Mouse (Mus musculus) spleen, postnatal 10 days (tissue): ENCODE results near the gene Slc1a2.

Experiments used
- DNase-seq, 2 experiments: peaks; one replicate each; pipeline ENCODE4 v3.0.0; 2021 to 2022; ENCODE audit warnings: low spot score in 2 of 2

Gene Slc1a2

GRCm38 (mm10) chr2:102760284-102761072, 102.0 kb downstream of the Slc1a2 start:
- no peak for DNase-seq

GRCm38 (mm10) chr2:102763176-102763575, 104.7 kb downstream of the Slc1a2 start:
- DNase-seq: no peak

DNA sequence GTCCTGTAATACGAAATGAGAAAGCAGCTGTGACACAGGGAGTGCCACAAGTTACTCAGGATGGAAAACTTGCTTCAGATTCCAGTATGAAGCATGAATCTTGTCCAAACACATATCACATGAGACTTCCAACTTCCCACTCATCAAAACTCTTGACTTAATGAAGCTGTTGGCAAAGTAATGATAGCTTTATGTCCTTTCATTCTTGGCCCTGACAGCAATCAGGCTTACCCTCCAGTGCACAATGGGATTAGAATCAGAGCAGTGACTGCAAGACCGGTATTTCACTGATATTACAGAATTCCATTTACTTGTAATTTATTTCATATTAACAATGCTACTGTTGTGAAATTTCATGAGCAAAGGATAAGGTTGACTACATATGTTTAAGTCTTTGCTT, 105.5 kb downstream of the Slc1a2 start:
- no peak for DNase-seq

- DNase-seq: no peak
These were observed 106.3 kb downstream of the Slc1a2 start for GRCm38 (mm10) chr2:102764602-102765374.

- DNase-seq: no peak
These were observed 109.8 kb downstream of the Slc1a2 start for GRCm38 (mm10) chr2:102768267-102768666.

GRCm38 (mm10) chr2:102771304-102771703, 112.8 kb downstream of the Slc1a2 start:
- DNase-seq: no peak

DNA sequence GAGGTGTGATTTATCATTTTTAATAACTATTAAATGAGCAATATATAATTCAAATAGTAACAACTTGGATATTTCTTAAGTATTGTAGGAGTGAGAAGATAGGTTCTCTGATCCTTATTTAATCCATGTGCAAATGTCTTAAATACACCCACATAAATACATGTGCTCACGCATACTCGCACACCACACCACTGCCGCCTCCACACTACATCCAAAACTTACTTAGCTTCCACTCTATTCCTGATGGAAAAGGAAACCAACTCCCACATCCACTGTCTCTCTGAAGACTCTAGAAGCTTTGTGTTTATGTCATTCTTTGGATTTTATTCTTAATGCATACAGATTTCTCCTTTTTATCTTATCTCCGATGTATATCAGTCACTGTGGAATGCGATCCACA, 113.8 kb downstream of the Slc1a2 start:
- no peak for DNase-seq

GRCm38 (mm10) chr2:102774700-102775099, 116.2 kb downstream of the Slc1a2 start:
- no peak for DNase-seq

DNA sequence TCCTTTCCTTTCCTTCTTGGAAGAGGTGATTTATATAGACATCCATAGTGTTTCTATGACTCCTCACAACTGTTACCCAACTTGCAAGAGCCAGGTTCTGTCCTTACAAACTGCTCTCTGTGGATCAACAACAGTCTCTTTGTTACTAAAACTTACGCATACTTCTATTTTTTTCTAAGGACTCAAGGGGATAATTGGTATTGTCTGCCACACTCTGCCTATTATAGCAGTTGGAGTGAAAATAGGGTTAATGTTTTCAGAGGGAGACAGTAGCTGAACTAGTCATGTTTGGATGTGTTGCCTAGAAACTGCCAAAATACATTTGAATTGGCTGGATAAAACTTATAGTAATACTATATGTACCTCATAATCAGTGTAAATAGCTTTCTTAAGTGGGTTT, 117.1 kb downstream of the Slc1a2 start:
- DNase-seq: no peak

DNA sequence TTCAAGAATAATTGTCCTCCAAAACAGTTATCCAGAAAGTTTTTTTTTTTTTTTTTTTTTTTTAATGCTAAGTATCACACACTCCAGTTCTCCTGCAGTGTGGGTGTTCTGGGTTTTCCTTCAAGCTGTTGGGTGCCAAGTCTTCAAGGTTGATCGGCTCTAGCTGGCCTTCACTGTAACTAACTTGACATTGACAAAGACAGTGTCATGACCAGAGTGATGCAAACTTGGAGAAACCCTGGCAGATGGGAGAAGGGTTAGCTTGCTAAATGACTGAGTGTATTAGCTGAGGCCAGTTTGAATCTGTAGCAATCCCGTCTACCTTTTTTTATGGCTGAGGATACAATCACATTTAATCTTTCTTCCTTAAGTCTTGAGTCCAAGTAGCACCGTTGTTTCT, 119.7 kb downstream of the Slc1a2 start:
- no peak for DNase-seq

DNA sequence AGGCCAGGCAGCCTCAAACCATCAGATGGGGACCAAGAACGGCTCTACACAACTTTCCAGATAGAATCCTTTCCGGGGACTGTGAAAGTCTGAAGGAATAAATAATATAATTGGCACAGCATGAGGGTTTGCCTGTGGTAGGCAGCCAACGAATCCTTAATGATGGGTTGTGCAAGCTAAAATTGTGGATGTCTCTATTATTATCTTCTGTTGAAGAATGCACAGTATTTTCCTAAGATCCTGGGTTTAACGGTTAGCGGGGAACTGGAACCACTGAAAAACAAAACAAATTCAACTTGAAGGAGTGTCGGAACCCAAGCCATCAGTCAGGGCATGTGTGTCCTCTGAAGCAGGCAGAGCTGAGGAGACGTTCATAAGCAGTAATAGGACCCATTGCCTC, 124.3 kb downstream of the Slc1a2 start:
- DNase-seq: no peak

DNA sequence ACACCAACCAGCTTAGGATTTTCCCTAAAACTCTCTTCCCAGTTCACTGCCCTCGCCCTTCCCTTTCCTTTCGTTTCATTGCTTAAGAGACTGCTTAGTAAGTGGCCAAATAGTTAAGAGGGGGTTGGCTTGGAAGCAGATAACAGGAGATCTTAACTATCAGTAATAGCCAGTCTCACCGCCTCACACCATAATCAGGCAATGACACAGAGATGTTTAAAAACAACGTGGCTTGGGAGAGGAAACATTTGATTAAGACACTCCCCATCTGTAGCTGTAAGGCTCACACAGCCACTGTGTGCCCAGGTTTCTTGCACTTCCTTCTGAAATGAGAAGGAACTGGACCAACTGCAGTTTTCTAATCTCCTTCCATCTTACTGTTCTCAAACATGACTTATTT, 127.2 kb downstream of the Slc1a2 start:
- no peak for DNase-seq

- DNase-seq: no peak
These were observed 133.2 kb downstream of the Slc1a2 start for GRCm38 (mm10) chr2:102791641-102792040.

DNA sequence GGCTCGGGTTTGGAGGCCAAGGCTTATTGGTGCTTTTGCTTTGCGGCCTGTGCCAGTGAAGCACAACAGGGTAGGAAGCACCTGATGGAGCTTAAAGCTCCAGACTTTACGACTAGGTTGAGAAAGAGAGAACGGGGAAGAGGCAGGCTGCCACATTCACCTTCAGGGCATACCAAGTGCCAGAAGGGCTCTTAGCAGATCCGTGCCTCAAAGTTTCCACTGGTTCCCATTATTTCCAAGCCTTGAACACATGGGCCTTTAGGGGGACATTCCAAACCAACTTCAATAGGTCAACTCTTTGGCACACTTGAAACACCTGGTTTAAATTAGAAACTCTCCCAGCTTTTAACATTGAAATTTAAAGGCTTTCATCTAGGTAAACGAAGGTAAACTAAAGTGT, 134.3 kb downstream of the Slc1a2 start:
- DNase-seq: no peak

DNA sequence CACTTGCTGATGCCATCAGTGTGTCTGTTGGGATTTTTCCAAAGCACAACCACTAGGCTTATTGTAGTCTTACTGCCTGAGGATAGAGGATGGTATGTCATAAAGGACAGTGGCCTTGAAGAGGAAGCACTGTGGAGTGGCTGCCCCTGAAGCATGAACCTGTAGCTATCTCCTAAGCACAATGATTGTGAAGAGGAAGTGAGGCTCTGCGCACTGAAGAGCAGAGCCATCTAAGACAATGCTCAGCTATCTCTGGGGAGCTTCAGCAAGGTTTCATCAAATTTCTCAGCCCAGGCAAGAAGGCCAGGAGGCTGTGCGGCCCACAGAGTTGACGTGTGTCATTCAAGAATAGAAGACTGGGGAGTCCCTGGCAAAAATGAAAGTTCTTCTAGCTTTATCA, 136.6 kb downstream of the Slc1a2 start:
- peak in 1 of 2 experiments; percentile 44 for DNase-seq

DNA sequence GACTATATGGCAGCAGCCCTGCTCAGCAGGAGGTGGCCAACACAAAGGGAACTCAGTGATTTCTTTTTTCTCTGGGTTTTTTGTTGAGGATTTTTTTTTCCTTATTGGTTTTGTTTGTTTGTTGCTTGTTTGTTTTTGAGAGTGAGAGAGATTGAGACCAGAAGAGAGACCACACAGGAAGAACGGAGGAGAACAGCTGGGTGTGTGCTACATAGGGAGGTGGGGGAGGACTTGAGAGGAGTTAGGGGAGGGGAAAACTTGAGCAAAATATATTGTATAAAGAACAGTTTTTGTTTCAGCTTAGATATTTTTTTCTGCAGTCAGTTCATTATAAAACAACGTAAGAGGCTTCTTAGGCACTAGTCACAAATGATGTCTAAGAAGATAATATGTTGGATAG, 139.7 kb downstream of the Slc1a2 start:
- no peak for DNase-seq

- DNase-seq: no peak
These were observed 143.4 kb downstream of the Slc1a2 start for GRCm38 (mm10) chr2:102801899-102802298.

- DNase-seq: no peak
These were observed 145.7 kb downstream of the Slc1a2 start for GRCm38 (mm10) chr2:102804109-102804508.

DNA sequence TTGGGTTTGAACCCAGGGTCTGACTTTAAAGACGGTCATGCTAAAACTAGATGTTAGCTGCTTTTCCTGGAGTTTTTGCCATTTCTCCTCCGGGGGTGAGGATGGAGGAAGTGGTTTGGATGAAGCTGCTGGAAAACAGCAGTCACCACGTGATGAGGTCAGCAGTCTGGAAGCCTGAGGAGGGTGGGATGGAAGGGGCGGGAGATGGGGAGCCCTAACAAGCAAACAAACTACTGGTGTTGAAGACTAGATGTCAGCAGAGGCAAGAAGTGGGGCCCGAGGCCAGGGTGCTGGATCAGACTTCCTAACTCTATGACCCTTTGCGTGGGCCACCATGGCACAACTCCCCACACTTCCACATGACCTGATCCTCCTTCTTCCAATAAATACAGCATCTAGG, 146.8 kb downstream of the Slc1a2 start:
- DNase-seq: no peak

GRCm38 (mm10) chr2:102805761-102806496, 147.5 kb downstream of the Slc1a2 start:
- no peak for DNase-seq

- DNase-seq: no peak
These were observed 149.2 kb downstream of the Slc1a2 start for GRCm38 (mm10) chr2:102807633-102808032.

GRCm38 (mm10) chr2:102809436-102809835, 151.0 kb downstream of the Slc1a2 start:
- DNase-seq: no peak
